Mouse (Mus musculus) small intestine, adult 2 months (tissue): ENCODE results near the gene Txlna.

Source experiments
- CTCF ChIP-seq: fragments of 200-500 bp; IDR thresholded peaks from 2 replicates; pipeline ENCODE4 v1.5.1; 2012; ENCODE audit warnings: low read depth, mild to moderate bottlenecking, control low read depth, inconsistent platforms, low read length, moderate library complexity, mixed read lengths; ENCODE audit not compliant: insufficient replicate concordance, insufficient read length; ENCODE audit errors: extremely low read depth
- POLR2A ChIP-seq: fragments of 200-500 bp; IDR thresholded peaks from 2 replicates; pipeline ENCODE4 v1.6.1; 2012; ENCODE audit warnings: low read depth, mild to moderate bottlenecking, control low read depth, inconsistent platforms, low read length, moderate library complexity

GRCm38 (mm10) chr4:129650359-129650758 lies 9.5 kb upstream of the Txlna start:
- no peak for TF ChIP-seq CTCF
- TF ChIP-seq POLR2A, result no peak
